Mouse (Mus musculus) thymus, adult 2 months (tissue): ENCODE measurements at regions not wholly inside any gene's neighbourhood (a gene's known extent, or its start where the extent isn't known, plus 50 kb on each side); places are given as distances from the start of the nearest gene placed in this dataset.

Experiments used
- CTCF ChIP-seq: fragments of 200-500 bp; IDR thresholded peaks from 2 replicates; pipeline ENCODE4 v1.5.1; 2012; ENCODE audit warnings: mild to moderate bottlenecking, control low read depth, low read length, moderate library complexity, borderline replicate concordance; ENCODE audit not compliant: control insufficient read depth, poor library complexity, insufficient read depth; ENCODE audit errors: extremely low read depth
- POLR2A ChIP-seq: fragments of 200-500 bp; IDR thresholded peaks from 2 replicates; pipeline ENCODE4 v1.6.1; 2012; ENCODE audit warnings: mild to moderate bottlenecking, low read length, control low read depth, moderate library complexity; ENCODE audit not compliant: control insufficient read depth, poor library complexity, insufficient read depth; ENCODE audit errors: extremely low read depth

DNA sequence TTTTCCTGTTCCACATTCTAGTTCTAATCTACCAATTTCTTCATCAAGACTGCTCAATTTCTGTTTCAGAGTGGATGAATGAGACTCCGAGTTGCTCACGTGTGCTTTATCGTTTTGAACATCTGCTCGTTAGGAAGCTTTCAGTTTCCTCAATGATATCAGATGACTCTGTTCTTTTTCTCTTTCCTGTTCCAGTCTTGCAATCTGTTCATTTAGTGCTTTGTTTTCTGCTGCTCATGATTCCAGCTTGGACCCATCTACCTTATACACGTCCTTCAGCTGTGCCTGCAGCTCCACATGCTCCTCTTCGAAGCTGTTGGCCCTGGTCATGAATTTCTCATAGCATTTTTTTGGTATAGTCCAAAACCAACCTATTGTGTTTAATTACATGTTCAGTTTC is 99.1 kb upstream of the Gm17728 start:
- TF ChIP-seq POLR2A: no peak
- TF ChIP-seq CTCF: no peak
